Mouse (Mus musculus): ENCODE results near the gene Twist2. TPM values are rescaled to one million over a fixed set of nuclear protein-coding genes. Genes with fewer than 3 reads are reported as not detected.

Twist2 gene
- polyA plus RNA-seq, 1 experiment from 2014 or later, result 0.35 TPM

GRCm38 (mm10) chr1:91820531-91820930, 19.3 kb downstream of the Twist2 start:
- H3K4me3 ChIP-seq (replicated peaks), result no peak overlapping the region
- no peaks in the 10 kb centered on the region; the same call in 1 of the 2 replicates for H3K4me1 ChIP-seq (replicated peaks)
- WGBS (ENCODE audit: insufficient replicate concordance), result 78% methylated on average over 10 of the region's 10 CpGs
- DNase-seq, result no peak
- H3K9me3 ChIP-seq (replicated peaks), result no peaks in the 10 kb centered on the region
- no peak for ATAC-seq (ENCODE audit: low read depth)
- H3K27ac ChIP-seq, result no peak overlapping the region
- no peaks in the 10 kb centered on the region for H3K36me3 ChIP-seq
- no peak overlapping the region for H3K9ac ChIP-seq
- H3K4me2 ChIP-seq, result no peak overlapping the region
- H3K27me3 ChIP-seq, result no peaks in the 10 kb centered on the region

GRCm38 (mm10) chr1:91822316-91822824, 21.1 kb downstream of the Twist2 start:
- Histone ChIP-seq H3K9ac (no peak overlapping the region), H3K4me1 (replicated peaks) (no peaks in the 10 kb centered on the region; the same call in 1 of the 2 replicates), H3K4me3 (replicated peaks) (no peak overlapping the region), H3K4me2 (no peak overlapping the region), H3K27ac (no peak overlapping the region), H3K36me3 (no peaks in the 10 kb centered on the region), H3K9me3 (replicated peaks) (no peaks in the 10 kb centered on the region), H3K27me3 (no peaks in the 10 kb centered on the region)
- DNase-seq (no peak), ATAC-seq (ENCODE audit: low read depth) (no peak)
- 60% methylated on average over 4 of the region's 4 CpGs for WGBS (ENCODE audit: insufficient replicate concordance)

DNA sequence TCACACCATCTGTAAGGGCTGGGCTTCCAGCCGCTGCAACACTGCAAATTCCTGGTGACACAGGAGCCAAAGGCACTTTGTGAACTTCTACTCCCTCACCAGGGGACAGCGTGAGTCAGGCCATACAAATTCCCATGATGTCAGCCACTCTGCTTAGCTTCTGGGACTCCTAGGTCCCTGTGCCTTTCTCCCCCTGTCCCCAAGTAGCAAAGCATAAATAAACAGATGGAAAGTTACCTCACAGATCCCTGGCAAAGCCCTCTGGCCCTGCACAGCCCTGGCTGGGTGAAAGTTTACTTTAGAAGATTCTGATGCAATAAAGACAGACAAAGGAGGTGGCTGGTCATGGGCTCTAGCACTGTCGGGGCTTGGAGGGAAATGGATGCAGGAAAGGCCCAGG, 22.3 kb downstream of the Twist2 start:
- no peak overlapping the region for H3K4me2 ChIP-seq
- H3K4me3 ChIP-seq (replicated peaks), result no peak overlapping the region
- no peak overlapping the region for H3K27ac ChIP-seq
- no peak overlapping the region for H3K9ac ChIP-seq
- H3K27me3 ChIP-seq, result no peaks in the 10 kb centered on the region
- DNase-seq (no peak), ATAC-seq (ENCODE audit: low read depth) (peak; percentile 66)
- H3K36me3 ChIP-seq, result no peaks in the 10 kb centered on the region
- H3K9me3 ChIP-seq (replicated peaks), result no peaks in the 10 kb centered on the region
- 31% methylated on average over 3 of the region's 3 CpGs for WGBS (ENCODE audit: insufficient replicate concordance)
- no peaks in the 10 kb centered on the region; the same call in 1 of the 2 replicates for H3K4me1 ChIP-seq (replicated peaks)

DNA sequence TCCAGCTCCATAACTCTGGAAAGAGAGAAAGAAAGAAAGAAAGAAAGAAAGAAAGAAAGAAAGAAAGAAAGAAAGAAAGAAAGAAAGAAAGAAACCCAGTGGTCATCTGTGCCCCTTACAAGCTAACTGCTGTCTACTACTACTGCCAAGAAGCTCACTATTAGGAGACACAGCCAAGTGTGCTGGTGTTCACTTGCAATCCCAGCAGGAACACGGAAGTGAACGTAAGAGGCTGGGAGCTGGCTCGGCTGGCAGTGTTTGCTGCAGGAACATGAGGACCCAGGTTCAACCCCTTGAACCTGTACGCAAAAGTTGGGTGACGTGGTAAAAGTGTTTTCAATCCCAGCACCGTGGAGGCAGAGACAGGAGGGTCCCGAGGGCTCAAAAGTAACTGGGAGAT, 22.7 kb downstream of the Twist2 start:
- DNase-seq (no peak), ATAC-seq (ENCODE audit: low read depth) (no peak)
- no peak overlapping the region for H3K4me2 ChIP-seq
- H3K9me3 ChIP-seq (replicated peaks), result no peaks in the 10 kb centered on the region
- H3K36me3 ChIP-seq, result no peaks in the 10 kb centered on the region
- no peaks in the 10 kb centered on the region; the same call in 1 of the 2 replicates for H3K4me1 ChIP-seq (replicated peaks)
- H3K9ac ChIP-seq, result no peak overlapping the region
- H3K27me3 ChIP-seq, result no peaks in the 10 kb centered on the region
- no peak overlapping the region for H3K4me3 ChIP-seq (replicated peaks)
- H3K27ac ChIP-seq, result no peak overlapping the region
- 54% methylated on average over 7 of the region's 7 CpGs for WGBS (ENCODE audit: insufficient replicate concordance)

DNA sequence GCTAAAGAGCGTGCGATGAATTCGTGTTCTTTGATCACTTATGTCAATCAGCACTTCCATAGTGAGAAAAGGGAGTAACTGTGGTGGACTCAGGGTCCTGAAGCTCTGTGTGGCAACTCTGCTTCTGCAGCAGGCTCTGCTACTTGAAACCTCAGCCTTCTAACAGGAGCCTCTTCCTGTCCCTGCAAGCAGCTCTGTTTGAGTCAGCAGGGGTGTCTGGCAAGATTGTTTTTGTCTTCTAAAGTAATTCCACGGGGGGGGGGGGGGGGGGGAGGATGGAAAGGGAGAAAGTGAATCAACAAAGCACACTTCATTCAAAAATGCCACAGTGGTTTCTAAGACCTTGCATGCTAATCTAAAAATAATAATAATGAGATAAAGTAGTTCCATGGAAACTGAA, 24.0 kb downstream of the Twist2 start:
- 22% methylated on average over 4 of the region's 4 CpGs for WGBS (ENCODE audit: insufficient replicate concordance)
- H3K36me3 ChIP-seq, result no peaks in the 10 kb centered on the region
- no peak overlapping the region for H3K4me3 ChIP-seq (replicated peaks)
- no peak overlapping the region for H3K27ac ChIP-seq
- no peak overlapping the region for H3K4me2 ChIP-seq
- no peaks in the 10 kb centered on the region; the same call in 1 of the 2 replicates for H3K4me1 ChIP-seq (replicated peaks)
- no peaks in the 10 kb centered on the region for H3K9me3 ChIP-seq (replicated peaks)
- no peaks in the 10 kb centered on the region for H3K27me3 ChIP-seq
- ATAC-seq (ENCODE audit: low read depth), result no peak
- no peak for DNase-seq
- no peak overlapping the region for H3K9ac ChIP-seq

GRCm38 (mm10) chr1:91831978-91832377, 30.7 kb downstream of the Twist2 start:
- no peak overlapping the region for H3K27ac ChIP-seq
- H3K9ac ChIP-seq, result no peak overlapping the region
- H3K4me2 ChIP-seq, result no peak overlapping the region
- H3K27me3 ChIP-seq, result no peaks in the 10 kb centered on the region
- no peak overlapping the region for H3K4me3 ChIP-seq (replicated peaks)
- DNase-seq (no peak), ATAC-seq (ENCODE audit: low read depth) (no peak)
- no peaks in the 10 kb centered on the region for H3K4me1 ChIP-seq (replicated peaks)
- 61% methylated on average over 7 of the region's 7 CpGs for WGBS (ENCODE audit: insufficient replicate concordance)
- no peaks in the 10 kb centered on the region for H3K36me3 ChIP-seq
- no peaks in the 10 kb centered on the region for H3K9me3 ChIP-seq (replicated peaks)

DNA sequence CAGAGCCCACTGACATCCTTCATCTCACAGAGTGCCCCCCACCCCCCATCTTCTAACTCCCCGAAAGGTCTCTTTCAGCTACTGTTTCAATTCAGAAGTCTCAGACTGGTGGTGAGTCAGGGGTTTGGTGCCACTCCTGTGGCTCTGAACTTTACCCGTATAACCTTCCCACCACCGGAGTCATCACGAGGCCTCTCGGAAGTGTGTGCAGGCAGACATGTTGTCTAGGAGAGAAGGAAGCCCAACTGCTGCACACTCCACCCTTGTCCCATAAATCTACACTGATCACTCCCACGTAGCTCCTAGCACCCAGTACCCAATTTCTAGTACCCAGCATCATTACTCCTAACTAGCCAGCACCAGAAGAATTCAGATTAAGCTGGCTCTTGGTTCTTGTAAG, 38.3 kb downstream of the Twist2 start:
- DNase-seq (no peak), ATAC-seq (ENCODE audit: low read depth) (no peak)
- Histone ChIP-seq H3K4me2 (no peak overlapping the region), H3K27ac (no peak overlapping the region), H3K27me3 (no peaks in the 10 kb centered on the region), H3K4me1 (replicated peaks) (no peaks in the 10 kb centered on the region), H3K36me3 (no peaks in the 10 kb centered on the region), H3K9ac (no peak overlapping the region), H3K4me3 (replicated peaks) (no peak overlapping the region), H3K9me3 (replicated peaks) (no peaks in the 10 kb centered on the region)
- 78% methylated on average over 6 of the region's 6 CpGs for WGBS (ENCODE audit: insufficient replicate concordance)

DNA sequence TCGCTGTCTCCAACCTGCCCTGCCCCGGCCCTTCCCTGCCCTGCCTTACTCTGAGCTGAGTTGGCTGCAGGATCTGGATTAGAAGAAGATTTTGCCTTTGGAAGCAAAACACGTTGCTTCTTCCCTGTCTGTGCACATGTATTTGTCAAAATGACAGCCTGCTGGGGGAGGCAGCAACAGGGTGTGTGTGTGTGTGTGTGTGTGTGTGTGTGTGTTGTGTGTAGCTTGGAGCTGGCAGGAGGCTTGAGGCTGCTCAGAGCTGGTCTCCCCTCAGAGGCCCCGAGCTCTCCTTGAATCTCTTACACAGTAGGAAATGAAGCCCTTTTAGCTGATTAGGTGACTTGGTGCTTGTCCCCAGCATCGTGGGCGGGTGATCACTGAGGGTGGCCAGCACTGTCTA, 38.7 kb downstream of the Twist2 start:
- H3K9ac ChIP-seq, result no peak overlapping the region
- 55% methylated on average over 6 of the region's 6 CpGs for WGBS (ENCODE audit: insufficient replicate concordance)
- no peaks in the 10 kb centered on the region for H3K27me3 ChIP-seq
- H3K4me2 ChIP-seq, result no peak overlapping the region
- ATAC-seq (ENCODE audit: low read depth), result no peak
- H3K36me3 ChIP-seq, result no peaks in the 10 kb centered on the region
- H3K9me3 ChIP-seq (replicated peaks), result no peaks in the 10 kb centered on the region
- no peak overlapping the region for H3K4me3 ChIP-seq (replicated peaks)
- H3K27ac ChIP-seq, result no peak overlapping the region
- no peak for DNase-seq
- H3K4me1 ChIP-seq (replicated peaks), result no peaks in the 10 kb centered on the region

GRCm38 (mm10) chr1:91844236-91844635, 43.0 kb downstream of the Twist2 start:
- H3K27me3 ChIP-seq, result no peaks in the 10 kb centered on the region
- ATAC-seq (ENCODE audit: low read depth), result no peak
- no peaks in the 10 kb centered on the region for H3K9me3 ChIP-seq (replicated peaks)
- no peak for DNase-seq
- H3K4me3 ChIP-seq (replicated peaks), result no peak overlapping the region
- H3K4me2 ChIP-seq, result no peak overlapping the region
- no peak overlapping the region for H3K27ac ChIP-seq
- H3K36me3 ChIP-seq, result no peaks in the 10 kb centered on the region
- H3K4me1 ChIP-seq (replicated peaks), result no peaks in the 10 kb centered on the region
- H3K9ac ChIP-seq, result no peak overlapping the region
- WGBS (ENCODE audit: insufficient replicate concordance), result 56% methylated on average over 4 of the region's 4 CpGs

GRCm38 (mm10) chr1:91844681-91845379, 43.6 kb downstream of the Twist2 start:
- ATAC-seq (ENCODE audit: low read depth) (no peak), DNase-seq (no peak)
- Histone ChIP-seq H3K9me3 (replicated peaks) (no peaks in the 10 kb centered on the region), H3K4me1 (replicated peaks) (no peaks in the 10 kb centered on the region), H3K4me3 (replicated peaks) (no peak overlapping the region), H3K27me3 (no peaks in the 10 kb centered on the region), H3K36me3 (no peaks in the 10 kb centered on the region), H3K9ac (no peak overlapping the region), H3K27ac (no peak overlapping the region), H3K4me2 (no peak overlapping the region)
- 61% methylated on average over 8 of the region's 8 CpGs for WGBS (ENCODE audit: insufficient replicate concordance)

- no peaks in the 10 kb centered on the region for H3K4me1 ChIP-seq (replicated peaks)
- no peak for DNase-seq
- no peak for ATAC-seq (ENCODE audit: low read depth)
- H3K9me3 ChIP-seq (replicated peaks), result no peaks in the 10 kb centered on the region
- H3K4me2 ChIP-seq, result no peak overlapping the region
- no peak overlapping the region for H3K27ac ChIP-seq
- H3K9ac ChIP-seq, result no peak overlapping the region
- 65% methylated on average over 9 of the region's 9 CpGs for WGBS (ENCODE audit: insufficient replicate concordance)
- H3K4me3 ChIP-seq (replicated peaks), result no peak overlapping the region
- H3K36me3 ChIP-seq, result no peaks in the 10 kb centered on the region
- H3K27me3 ChIP-seq, result no peaks in the 10 kb centered on the region
These were observed 44.2 kb downstream of the Twist2 start for GRCm38 (mm10) chr1:91845380-91845957.

DNA sequence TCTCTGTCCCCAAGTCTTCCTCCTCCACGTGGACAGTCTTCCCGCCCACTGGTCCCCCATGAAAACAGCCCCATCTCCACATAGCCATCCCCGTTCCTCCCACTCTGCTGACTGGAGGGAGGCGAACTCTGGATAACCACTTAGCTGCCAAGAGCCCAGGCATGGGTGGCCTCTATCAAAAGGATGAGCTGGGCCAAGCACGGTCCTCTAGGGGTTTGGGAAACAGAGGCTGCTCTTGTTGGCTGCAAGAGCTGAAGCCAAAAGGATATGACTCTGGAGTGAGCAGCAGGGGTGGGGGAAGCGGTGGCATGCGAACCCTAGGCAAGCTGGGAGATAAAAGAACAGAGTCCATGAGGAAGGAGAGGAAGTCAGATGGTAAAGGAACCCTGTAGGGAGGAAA, 50.0 kb downstream of the Twist2 start:
- ATAC-seq (ENCODE audit: low read depth), result no peak
- no peaks in the 10 kb centered on the region for H3K36me3 ChIP-seq
- no peaks in the 10 kb centered on the region for H3K27me3 ChIP-seq
- H3K4me3 ChIP-seq (replicated peaks), result no peak overlapping the region
- no peak for DNase-seq
- 58% methylated on average over 7 of the region's 7 CpGs for WGBS (ENCODE audit: insufficient replicate concordance)
- H3K4me2 ChIP-seq, result no peak overlapping the region
- H3K27ac ChIP-seq, result no peak overlapping the region
- H3K9me3 ChIP-seq (replicated peaks), result no peaks in the 10 kb centered on the region
- no peak overlapping the region for H3K9ac ChIP-seq
- H3K4me1 ChIP-seq (replicated peaks), result no peaks in the 10 kb centered on the region

Data from liver, embryonic 13.5 days (tissue).